Mouse (Mus musculus): ENCODE results near the gene 4921507P07Rik. TPM values are rescaled to one million over a fixed set of nuclear protein-coding genes. Genes with fewer than 3 reads are reported as not detected.
A peak's percentile ranks its signal among the peaks of the same experiment; 100 is the strongest.

4921507P07Rik gene
- total RNA-seq, 1 experiment = 0.40 TPM

DNA sequence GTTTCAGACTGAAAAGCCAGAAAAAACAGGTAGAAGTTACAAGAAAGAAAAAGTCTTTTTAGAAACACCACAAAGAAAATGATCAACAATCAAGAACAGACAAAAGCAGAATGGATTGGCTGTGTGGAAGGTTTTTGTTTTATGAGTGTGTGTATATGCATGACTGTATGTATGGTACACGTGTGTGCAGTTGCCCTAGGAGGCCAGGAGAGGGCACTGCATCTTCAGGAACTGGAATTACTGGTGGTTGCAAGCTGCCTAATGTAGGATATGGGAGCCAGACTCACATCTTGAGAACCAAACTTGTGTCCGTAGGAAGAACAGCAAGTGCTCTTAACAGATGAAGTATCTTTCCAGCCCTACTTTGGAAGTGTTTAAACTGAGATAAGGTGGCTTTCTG lies 2.1 kb downstream of the 4921507P07Rik start:
- Histone ChIP-seq H3K4me3 (ENCODE audit: insufficient read depth in 1 of 2, low read depth in 1 of 2, low read length in 2 of 2, poor library complexity in 1 of 2, severe bottlenecking in 1 of 2) (no peak overlapping the region), H3K27ac (ENCODE audit: insufficient read depth, low read depth, low read length, poor library complexity, severe bottlenecking) (no peak overlapping the region), H3K4me1 (ENCODE audit: control insufficient read depth in 2 of 2, insufficient read depth in 2 of 2, low read length in 2 of 2, poor library complexity in 1 of 2) (peaks cover 0 to 2% of the 10 kb centered on the region in 2 experiments; a peak in 1 of 4 replicates), H3K9me3 (ENCODE audit: control insufficient read depth, insufficient read depth, low read depth, low read length) (no peaks in the 10 kb centered on the region), H3K36me3 (ENCODE audit: control insufficient read depth, insufficient read depth, low read length, poor library complexity, severe bottlenecking) (no peaks in the 10 kb centered on the region), H3K9ac (ENCODE audit: insufficient read depth, low read depth, low read length, poor library complexity, severe bottlenecking) (no peak overlapping the region)
- in situ Hi-C loops (cut with MboI; ENCODE audit: low sequenced_read_pairs in 2 of 2, unreplicated experiment in 2 of 2) = no loop called here
- TF ChIP-seq CHD2 (IDR thresholded peaks at IDR 0.05; ENCODE audit: low read depth, low read length) (no peak), ZNF384 (IDR thresholded peaks at IDR 0.05; ENCODE audit: low read depth, low read length) (no peak), ZC3H11A (IDR thresholded peaks at IDR 0.05; ENCODE audit: borderline replicate concordance, low read depth, low read length) (no peak), HCFC1 (IDR thresholded peaks at IDR 0.05; ENCODE audit: borderline replicate concordance, insufficient read depth, low read length) (no peak), MAFK (IDR thresholded peaks at IDR 0.05; ENCODE audit: insufficient read depth, low read depth, low read length) (no peak)
- no peak for DNase-seq (ENCODE audit: low read depth, low spot score)

DNA sequence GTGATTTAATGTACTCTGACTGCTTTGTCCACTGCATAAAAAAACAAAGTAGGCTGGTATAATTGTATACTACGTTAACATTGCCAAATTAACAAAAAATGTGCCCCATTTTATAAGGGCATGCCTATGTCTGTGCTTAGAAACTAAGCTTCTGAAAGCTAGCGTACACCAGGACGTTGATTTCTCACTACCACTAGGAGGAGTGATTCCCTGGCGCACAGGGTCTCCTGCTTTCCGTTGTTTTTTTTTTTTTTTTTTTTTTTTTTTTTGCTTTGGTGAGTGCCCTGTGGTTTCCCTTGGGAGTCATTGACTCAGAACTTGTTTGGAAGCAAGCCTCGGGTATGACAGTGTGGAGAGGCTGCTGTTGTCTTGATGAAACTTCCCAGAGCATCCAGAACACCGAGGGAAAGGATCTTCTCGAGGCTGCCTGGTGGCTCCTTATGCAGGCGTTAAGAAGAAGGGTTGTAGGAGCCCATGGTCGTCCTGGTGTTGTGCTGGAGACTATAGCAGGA lies 3.0 kb downstream of the 4921507P07Rik start:
- in situ Hi-C loops (cut with MboI; ENCODE audit: low sequenced_read_pairs in 2 of 2, unreplicated experiment in 2 of 2) = no loop called here
- Histone ChIP-seq H3K4me3 (ENCODE audit: insufficient read depth in 1 of 2, low read depth in 1 of 2, low read length in 2 of 2, poor library complexity in 1 of 2, severe bottlenecking in 1 of 2) (no peak overlapping the region), H3K36me3 (ENCODE audit: control insufficient read depth, insufficient read depth, low read length, poor library complexity, severe bottlenecking) (no peaks in the 10 kb centered on the region), H3K9me3 (ENCODE audit: control insufficient read depth, insufficient read depth, low read depth, low read length) (no peaks in the 10 kb centered on the region), H3K4me1 (ENCODE audit: control insufficient read depth in 2 of 2, insufficient read depth in 2 of 2, low read length in 2 of 2, poor library complexity in 1 of 2) (peaks cover 0 to 2% of the 10 kb centered on the region in 2 experiments; a peak in 1 of 4 replicates), H3K27ac (ENCODE audit: insufficient read depth, low read depth, low read length, poor library complexity, severe bottlenecking) (no peak overlapping the region), H3K9ac (ENCODE audit: insufficient read depth, low read depth, low read length, poor library complexity, severe bottlenecking) (no peak overlapping the region)
- no peak for DNase-seq (ENCODE audit: low read depth, low spot score)
- TF ChIP-seq ZNF384 (IDR thresholded peaks at IDR 0.05; ENCODE audit: low read depth, low read length) = peak; percentile 97
- TF ChIP-seq MAFK (IDR thresholded peaks at IDR 0.05; ENCODE audit: insufficient read depth, low read depth, low read length) = no peak

DNA sequence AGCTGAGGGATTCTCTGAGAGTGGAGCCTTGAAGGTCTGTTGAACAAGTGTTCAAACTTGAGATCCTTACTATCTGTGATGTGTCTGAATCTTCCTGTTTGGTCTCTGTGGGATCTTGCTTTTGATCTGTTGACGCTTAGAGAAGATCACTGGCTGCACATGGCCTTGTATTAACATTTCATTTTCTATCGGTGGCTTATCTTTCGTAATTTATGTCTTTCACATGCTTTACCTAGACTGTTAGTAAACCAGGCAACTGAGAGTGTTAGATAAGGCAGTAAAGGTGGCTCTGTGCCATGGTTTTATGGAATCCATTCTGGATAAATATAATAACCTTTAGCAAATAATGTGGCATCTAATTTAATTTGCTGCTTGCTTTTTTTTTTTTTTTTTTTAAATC lies 6.2 kb downstream of the 4921507P07Rik start:
- no peak overlapping the region for H3K4me3 ChIP-seq (ENCODE audit: insufficient read depth in 1 of 2, low read depth in 1 of 2, low read length in 2 of 2, poor library complexity in 1 of 2, severe bottlenecking in 1 of 2)
- no peak for DNase-seq (ENCODE audit: low read depth, low spot score)
- no peak overlapping the region for H3K9ac ChIP-seq (ENCODE audit: insufficient read depth, low read depth, low read length, poor library complexity, severe bottlenecking)
- H3K9me3 ChIP-seq (ENCODE audit: control insufficient read depth, insufficient read depth, low read depth, low read length) = no peaks in the 10 kb centered on the region
- H3K27ac ChIP-seq (ENCODE audit: insufficient read depth, low read depth, low read length, poor library complexity, severe bottlenecking) = no peak overlapping the region
- in situ Hi-C loops (cut with MboI; ENCODE audit: low sequenced_read_pairs in 2 of 2, unreplicated experiment in 2 of 2) = no loop called here
- TF ChIP-seq HCFC1 (IDR thresholded peaks at IDR 0.05; ENCODE audit: borderline replicate concordance, insufficient read depth, low read length) (no peak), CHD2 (IDR thresholded peaks at IDR 0.05; ENCODE audit: low read depth, low read length) (no peak), ZNF384 (IDR thresholded peaks at IDR 0.05; ENCODE audit: low read depth, low read length) (no peak), MAFK (IDR thresholded peaks at IDR 0.05; ENCODE audit: insufficient read depth, low read depth, low read length) (no peak), ZC3H11A (IDR thresholded peaks at IDR 0.05; ENCODE audit: borderline replicate concordance, low read depth, low read length) (no peak)
- no peaks in the 10 kb centered on the region for H3K36me3 ChIP-seq (ENCODE audit: control insufficient read depth, insufficient read depth, low read length, poor library complexity, severe bottlenecking)
- H3K4me1 ChIP-seq (ENCODE audit: control insufficient read depth in 2 of 2, insufficient read depth in 2 of 2, low read length in 2 of 2, poor library complexity in 1 of 2) = no peaks in the 10 kb centered on the region

DNA sequence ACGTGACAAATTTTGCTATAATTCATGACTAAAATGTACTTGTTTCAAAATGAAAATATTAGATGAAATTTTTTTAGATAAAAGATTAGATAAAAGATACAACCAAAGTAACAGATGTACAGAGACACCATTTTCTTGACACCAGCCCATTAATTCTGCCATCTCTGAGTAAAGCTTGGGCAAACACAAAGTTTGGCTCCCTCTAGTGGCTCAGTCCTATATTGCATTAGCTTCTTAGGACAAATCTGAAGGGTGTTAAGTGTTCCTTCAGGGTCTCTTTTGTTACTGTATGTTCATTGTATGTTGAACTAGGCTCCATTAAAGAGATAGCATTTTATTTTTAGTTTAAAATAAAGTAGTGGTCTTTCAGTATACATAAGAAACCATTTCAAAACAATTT lies 8.2 kb downstream of the 4921507P07Rik start:
- in situ Hi-C loops (cut with MboI; ENCODE audit: low sequenced_read_pairs in 2 of 2, unreplicated experiment in 2 of 2) = no loop called here

DNA sequence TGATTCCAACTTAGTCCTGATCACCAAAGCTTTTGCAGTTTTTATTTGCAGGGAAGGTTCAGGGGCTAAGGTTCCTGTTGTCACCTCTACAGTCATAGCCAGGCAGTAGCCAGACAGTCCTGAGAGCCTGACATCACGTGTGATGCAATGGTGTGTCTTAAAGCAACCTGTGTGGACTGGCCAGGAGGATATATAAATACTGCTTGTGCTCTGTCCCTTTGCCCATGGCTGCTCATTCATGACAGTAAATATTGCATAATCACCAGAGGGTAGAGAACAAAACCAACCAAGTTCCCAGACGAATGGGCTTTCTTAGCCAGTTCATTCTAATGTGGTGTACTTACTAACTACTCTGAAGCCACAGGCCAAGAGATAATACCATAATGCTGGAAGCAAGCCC lies 9.0 kb downstream of the 4921507P07Rik start:
- no peak overlapping the region for H3K4me3 ChIP-seq (ENCODE audit: insufficient read depth in 1 of 2, low read depth in 1 of 2, low read length in 2 of 2, poor library complexity in 1 of 2, severe bottlenecking in 1 of 2)
- H3K36me3 ChIP-seq (ENCODE audit: control insufficient read depth, insufficient read depth, low read length, poor library complexity, severe bottlenecking) = no peaks in the 10 kb centered on the region
- no peaks in the 10 kb centered on the region for H3K9me3 ChIP-seq (ENCODE audit: control insufficient read depth, insufficient read depth, low read depth, low read length)
- DNase-seq (ENCODE audit: low read depth, low spot score) = no peak
- no peak overlapping the region for H3K27ac ChIP-seq (ENCODE audit: insufficient read depth, low read depth, low read length, poor library complexity, severe bottlenecking)
- TF ChIP-seq ZNF384 (IDR thresholded peaks at IDR 0.05; ENCODE audit: low read depth, low read length) = no peak
- TF ChIP-seq HCFC1 (IDR thresholded peaks at IDR 0.05; ENCODE audit: borderline replicate concordance, insufficient read depth, low read length) = no peak
- no peak for TF ChIP-seq CHD2 (IDR thresholded peaks at IDR 0.05; ENCODE audit: low read depth, low read length)
- no peak for TF ChIP-seq ZC3H11A (IDR thresholded peaks at IDR 0.05; ENCODE audit: borderline replicate concordance, low read depth, low read length)
- no peak for TF ChIP-seq MAFK (IDR thresholded peaks at IDR 0.05; ENCODE audit: insufficient read depth, low read depth, low read length)
- in situ Hi-C loops (cut with MboI; ENCODE audit: low sequenced_read_pairs in 2 of 2, unreplicated experiment in 2 of 2) = no loop called here
- no peaks in the 10 kb centered on the region for H3K4me1 ChIP-seq (ENCODE audit: control insufficient read depth in 2 of 2, insufficient read depth in 2 of 2, low read length in 2 of 2, poor library complexity in 1 of 2)
- H3K9ac ChIP-seq (ENCODE audit: insufficient read depth, low read depth, low read length, poor library complexity, severe bottlenecking) = no peak overlapping the region

More for the DNA sequence above, 8.2 kb downstream of the 4921507P07Rik start:
- Histone ChIP-seq H3K9me3 (ENCODE audit: control insufficient read depth, insufficient read depth, low read depth, low read length) (no peaks in the 10 kb centered on the region), H3K36me3 (ENCODE audit: control insufficient read depth, insufficient read depth, low read length, poor library complexity, severe bottlenecking) (no peaks in the 10 kb centered on the region), H3K27ac (ENCODE audit: insufficient read depth, low read depth, low read length, poor library complexity, severe bottlenecking) (no peak overlapping the region), H3K9ac (ENCODE audit: insufficient read depth, low read depth, low read length, poor library complexity, severe bottlenecking) (no peak overlapping the region), H3K4me1 (ENCODE audit: control insufficient read depth in 2 of 2, insufficient read depth in 2 of 2, low read length in 2 of 2, poor library complexity in 1 of 2) (no peaks in the 10 kb centered on the region), H3K4me3 (ENCODE audit: insufficient read depth in 1 of 2, low read depth in 1 of 2, low read length in 2 of 2, poor library complexity in 1 of 2, severe bottlenecking in 1 of 2) (no peak overlapping the region)
- DNase-seq (ENCODE audit: low read depth, low spot score) = peak; percentile 79
- TF ChIP-seq MAFK (IDR thresholded peaks at IDR 0.05; ENCODE audit: insufficient read depth, low read depth, low read length) = no peak
- TF ChIP-seq ZC3H11A (IDR thresholded peaks at IDR 0.05; ENCODE audit: borderline replicate concordance, low read depth, low read length) = 0 out of 2 replicates have a peak, but pooled peaks have one; percentile 11

All from ES-E14 (cell line).